Mouse (Mus musculus) ES-E14 (cell line): ENCODE results near the gene Pds5b.
"Not testable (repeated sequence)": the region's sequence is repeated elsewhere in the genome, so short reads cannot be mapped to it uniquely, and the experiment has no call there.

Source experiments
- CHD2 ChIP-seq: IDR thresholded peaks from 2 replicates; pipeline ENCODE4 v1.6.1; 2014; ENCODE audit warnings: mild to moderate bottlenecking, low read depth, low read length, inconsistent platforms
- HCFC1 ChIP-seq: IDR thresholded peaks from 2 replicates; pipeline ENCODE4 v1.6.1; 2012; ENCODE audit warnings: low read length, inconsistent platforms, borderline replicate concordance; ENCODE audit not compliant: insufficient read depth
- ZNF384 ChIP-seq: IDR thresholded peaks from 2 replicates; pipeline ENCODE4 v1.6.1; 2012; ENCODE audit warnings: low read depth, low read length, inconsistent platforms

GRCm38 (mm10) chr5:150659425-150659824, 14.1 kb upstream of the Pds5b start:
- TF ChIP-seq CHD2, HCFC1: not testable (repeated sequence)
- 0 out of 2 replicates have a peak, but pooled peaks have one; percentile 24 for TF ChIP-seq ZNF384
